Mouse (Mus musculus) urinary bladder, adult 2 months (tissue): ENCODE data around the gene Arfgef2. TPM values are rescaled to one million over a fixed set of nuclear protein-coding genes. Genes with fewer than 3 reads are reported as not detected.

Experiments
- DNase-seq: peaks from one replicate; pipeline ENCODE4 v3.0.0; 2022; ENCODE audit warnings: low spot score
- polyA plus RNA-seq: library from polyadenylated mRNA; depleted of rRNA; stranded (reverse); fragments of >200 nt; gene quantifications from 2 replicates; pipeline ENCODE4 v1.2.3, GENCODE M21; 2012

The Arfgef2 gene
- polyA plus RNA-seq, 1 experiment = 10.4 TPM

DNA sequence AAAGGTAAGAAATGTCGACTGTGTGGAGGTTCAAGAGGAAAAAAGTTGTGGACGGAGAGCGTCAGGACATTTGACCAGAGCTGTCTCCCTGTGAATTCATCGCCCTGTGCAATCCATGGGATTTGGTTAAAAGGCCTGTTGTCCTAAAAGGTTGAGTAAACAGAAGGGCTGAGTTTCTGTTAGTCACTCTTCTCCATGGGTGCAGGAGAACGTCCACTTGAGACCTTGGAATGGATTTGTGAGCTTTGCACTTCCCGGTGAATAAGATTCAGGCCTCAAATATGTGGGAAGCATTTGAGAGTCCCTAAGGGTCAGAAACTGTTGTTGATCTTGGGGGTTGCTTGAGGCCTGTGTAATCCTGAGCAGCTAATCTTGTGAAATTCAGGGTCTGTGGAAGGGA lies 1.4 kb downstream of the Arfgef2 start:
- no peak for DNase-seq

DNA sequence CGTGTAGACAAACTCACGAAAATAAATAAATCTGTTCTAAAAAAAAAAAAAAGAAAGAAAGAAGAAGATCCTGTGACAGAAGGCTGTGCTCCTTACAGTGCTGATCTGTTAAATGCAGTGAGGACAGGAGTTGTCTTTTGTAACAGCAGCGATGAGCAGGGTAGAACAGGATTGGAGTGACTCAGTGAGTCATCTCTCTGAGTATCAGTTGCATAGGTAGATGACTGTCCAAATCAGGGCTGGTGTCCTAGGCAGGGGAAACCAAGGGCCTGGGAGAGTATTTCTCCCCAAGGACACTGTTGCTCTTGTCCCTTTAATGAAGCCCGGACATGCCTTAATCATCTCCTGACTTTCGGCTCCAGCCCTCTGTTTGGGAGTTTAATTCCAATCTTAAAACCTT lies 4.1 kb downstream of the Arfgef2 start:
- DNase-seq = no peak

DNA sequence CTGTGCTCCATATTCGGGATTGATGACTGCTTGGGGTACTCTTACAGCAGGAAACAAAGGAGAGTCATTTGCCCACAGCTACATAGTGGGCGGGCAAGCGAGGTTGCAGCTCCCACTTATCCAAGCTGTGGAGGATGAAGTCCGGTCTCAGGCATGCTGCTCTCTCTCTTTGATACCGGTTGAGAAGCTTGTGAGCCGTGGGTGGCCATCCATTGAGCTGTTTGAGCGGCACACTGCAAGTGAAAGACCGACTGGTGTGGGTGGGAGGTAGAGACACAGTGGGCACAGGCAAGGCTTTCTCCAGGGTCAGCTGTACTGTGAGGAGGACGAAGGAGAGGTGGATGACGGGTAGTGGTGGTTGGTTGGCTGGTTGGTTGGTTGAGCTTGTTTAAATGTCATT lies 5.4 kb downstream of the Arfgef2 start:
- DNase-seq = no peak

DNA sequence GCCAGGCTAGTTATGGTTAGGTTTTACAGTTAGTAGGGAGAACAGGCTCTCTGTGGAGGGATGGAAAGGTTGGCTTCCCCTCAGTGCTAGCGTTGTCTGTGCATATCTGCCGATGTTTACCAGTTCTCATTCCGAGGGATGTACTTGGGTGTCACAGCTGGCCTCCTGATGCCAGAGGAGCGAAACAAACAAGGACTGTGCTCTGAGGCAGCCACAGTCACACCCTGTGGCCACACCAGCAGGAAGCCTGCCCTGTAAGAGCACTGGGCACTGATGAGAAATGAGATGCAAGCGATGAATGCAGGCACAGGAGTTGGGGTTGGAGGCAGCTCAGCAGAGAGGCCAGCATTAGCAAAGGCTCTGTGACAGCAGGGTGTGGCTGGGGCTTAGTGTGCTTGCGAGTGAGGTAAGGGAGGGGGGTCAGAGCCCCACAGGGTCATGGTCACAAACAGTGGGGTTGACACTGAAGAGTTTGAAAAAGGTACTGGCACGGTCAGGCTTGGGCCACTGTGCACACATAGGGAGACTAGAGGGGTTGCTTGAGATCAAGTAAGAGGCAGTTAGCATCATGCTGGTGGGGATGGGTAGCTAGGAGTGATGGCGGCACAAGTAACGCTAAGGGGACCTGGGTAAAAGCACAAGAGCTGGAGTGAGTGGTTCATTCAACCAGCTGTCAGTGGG lies 13.2 kb downstream of the Arfgef2 start:
- DNase-seq = no peak

DNA sequence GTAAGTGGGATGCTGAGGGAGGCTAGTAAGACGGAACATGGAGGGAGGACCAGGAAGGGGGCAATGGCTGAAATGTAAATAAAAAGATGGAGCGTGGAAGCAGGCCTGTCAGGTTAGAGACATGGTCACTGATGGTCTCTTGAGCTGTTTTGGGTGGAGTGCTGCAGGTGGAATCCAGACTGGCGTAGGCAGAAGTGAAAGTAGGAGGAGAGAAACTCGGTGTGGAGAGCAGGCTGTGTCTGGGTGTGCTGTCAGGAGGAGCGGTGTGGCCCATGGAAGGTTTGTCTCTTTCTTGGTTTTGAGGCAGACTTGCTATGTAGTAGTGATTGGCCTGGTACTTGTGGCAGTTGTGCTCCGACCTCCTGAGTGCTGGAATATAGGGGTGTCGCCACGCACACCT lies 14.5 kb downstream of the Arfgef2 start:
- DNase-seq = no peak

DNA sequence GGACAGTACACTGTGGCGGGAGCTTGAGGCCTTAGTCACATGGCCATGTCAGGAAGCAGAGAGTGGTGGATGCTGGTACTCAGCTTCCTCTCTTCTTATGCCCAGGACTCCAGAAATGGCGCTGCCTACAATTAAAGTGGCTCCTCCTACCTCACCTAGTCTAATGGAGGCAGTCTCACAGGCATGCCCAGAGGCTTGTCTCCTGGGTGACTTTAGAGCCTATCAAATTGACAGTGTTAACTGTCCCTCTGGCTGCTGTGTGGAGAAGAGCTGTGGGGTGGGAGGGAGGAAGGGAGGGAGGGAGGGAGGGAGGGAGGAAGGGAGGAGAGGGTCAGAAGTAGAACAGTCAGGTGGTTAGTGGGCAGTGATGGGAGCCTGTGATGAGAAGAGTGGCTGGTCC lies 15.5 kb downstream of the Arfgef2 start:
- no peak for DNase-seq

DNA sequence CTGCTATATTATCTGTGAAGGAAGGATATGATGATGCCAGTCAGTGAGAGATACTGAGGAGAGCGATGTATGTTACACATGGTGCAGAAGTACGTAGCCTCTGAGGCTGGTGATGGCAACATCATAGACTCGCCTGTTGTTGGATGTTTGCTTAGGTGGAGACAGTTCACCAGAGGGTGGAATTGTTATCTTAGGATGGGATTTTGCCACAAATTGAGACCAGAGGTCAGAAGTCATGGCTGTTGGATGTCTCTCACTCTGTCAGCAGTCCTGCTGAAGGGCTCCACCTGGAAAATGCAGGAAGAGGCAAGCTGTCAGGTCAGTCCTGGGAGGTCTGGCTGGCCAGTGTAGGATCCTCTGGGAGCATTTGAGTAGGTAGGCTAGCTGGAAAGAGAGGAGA lies 16.0 kb downstream of the Arfgef2 start:
- DNase-seq = no peak

DNA sequence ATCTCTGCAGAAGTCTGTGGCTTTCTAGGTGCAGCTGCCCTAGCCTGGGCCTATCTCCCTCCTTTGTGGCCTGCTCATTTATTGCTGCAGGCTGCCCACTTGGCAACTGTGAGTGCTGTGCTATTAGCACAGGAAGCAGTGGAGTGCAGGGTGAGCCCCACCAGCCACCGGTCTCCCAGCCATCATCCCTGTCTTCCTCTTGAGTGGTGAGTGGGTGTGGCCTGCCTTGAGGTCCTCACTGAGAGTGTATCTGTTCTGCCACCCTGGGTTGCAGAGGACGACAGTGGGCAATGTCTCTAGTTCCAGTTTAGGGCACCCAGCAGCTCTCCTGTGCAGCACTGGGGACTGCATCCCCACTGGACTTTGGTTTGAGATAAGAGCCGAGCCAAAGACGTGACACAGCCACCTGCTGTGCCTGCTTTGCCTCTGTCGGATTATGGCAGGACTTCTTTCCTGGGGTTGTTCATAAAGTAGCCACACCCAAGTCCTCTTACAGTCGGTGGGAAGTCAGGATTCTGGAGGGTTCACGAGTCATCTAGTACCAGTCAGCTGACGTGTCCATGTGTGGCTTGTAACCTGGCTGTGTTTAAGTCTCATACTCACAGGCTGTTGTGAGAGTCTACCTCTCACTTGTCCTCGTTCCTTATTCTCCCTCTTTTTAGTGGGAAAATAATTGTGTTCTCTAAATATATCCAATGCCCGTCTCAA lies 16.9 kb downstream of the Arfgef2 start:
- DNase-seq = no peak

DNA sequence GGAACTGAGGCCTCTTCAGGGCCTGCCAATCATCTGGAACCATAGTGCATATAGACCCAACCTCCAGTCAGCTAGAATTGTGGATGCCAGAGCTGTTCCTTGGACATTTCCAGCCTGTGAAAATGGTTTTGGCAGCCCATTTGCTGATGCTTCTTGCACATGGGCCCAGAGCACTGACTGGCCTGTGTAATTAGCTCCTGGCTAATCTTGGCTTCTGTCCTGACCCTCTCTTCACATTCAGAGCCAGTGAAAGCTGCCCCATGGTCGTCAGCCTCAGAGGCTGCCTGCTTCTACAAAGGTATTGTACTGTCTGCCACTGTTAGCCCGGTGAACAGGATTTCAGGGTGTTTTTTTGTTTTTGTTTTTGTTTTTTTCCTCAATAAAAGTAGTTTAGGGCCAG lies 17.5 kb downstream of the Arfgef2 start:
- DNase-seq = no peak

DNA sequence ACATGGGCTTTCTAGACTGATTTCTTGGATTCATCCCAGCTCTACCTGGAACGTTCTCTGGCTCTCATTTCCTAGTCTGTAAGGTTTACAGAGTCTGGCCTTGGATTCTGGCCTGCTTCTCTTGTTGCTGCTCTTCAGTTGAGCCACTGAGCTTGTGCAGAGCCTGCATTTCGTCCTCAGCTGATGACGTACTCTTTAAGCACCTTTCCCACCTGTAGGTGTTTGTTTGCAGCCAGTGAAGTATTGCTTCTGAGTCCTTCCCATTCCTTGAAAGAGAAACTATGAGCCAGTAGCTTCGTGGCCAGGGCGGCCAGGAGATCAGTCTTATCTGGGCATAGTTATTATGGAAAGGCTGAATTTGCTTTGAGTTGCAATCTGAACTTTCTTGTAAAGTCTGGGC lies 19.0 kb downstream of the Arfgef2 start:
- no peak for DNase-seq

DNA sequence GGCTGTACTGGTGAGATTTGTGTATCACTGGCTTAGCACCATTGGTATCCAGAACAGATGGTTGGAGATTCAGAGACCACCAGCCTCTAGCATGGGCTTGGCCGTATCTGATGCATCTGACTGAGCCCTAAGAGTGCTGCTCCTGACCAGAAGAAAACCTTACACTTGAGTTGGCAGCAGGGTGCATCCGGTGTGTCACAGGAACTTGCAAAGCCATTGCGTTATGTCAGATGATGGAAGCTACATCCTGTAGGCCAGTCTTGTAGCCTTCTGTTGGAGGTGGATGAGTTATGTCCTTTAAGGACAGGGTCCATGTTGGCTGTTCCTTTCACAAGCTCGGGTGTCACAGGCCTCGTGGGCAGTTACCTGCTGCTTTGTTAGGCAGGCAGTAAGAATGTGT lies 19.6 kb downstream of the Arfgef2 start:
- no peak for DNase-seq

DNA sequence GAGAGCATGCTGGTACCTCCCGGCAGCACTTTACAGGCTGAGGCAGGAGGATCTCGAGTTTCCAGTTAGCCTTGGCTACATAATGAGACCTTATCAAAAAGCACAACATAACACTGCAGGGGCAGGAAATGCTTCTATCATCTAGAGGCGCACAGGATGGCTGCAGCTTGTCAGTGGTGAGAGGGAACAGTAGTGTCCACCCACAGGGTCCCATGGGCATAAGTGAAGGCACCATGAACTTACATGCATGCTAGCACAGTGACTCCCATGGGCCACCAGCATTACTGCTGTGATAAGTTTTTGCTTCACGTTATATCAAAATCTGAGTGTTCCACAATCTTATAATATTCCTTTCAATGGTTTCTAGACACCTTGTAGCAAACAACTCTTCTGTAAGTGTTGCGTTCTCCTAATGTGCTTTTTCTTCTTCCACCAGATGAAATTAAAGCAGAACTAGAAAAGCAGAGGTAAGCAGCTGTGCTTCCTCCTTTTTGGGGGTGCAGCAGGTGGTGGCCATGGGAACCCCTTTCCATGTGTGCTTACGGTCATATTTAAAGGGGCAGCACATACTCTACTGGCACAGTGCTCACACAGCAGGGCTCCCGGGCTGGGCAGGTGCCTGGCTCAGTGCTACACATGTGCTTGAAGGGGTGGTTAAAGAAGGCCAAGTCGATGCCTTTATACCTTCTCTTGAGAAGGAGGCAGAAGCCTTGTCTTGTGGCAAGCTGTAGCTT lies 21.3 kb downstream of the Arfgef2 start:
- DNase-seq = no peak

DNA sequence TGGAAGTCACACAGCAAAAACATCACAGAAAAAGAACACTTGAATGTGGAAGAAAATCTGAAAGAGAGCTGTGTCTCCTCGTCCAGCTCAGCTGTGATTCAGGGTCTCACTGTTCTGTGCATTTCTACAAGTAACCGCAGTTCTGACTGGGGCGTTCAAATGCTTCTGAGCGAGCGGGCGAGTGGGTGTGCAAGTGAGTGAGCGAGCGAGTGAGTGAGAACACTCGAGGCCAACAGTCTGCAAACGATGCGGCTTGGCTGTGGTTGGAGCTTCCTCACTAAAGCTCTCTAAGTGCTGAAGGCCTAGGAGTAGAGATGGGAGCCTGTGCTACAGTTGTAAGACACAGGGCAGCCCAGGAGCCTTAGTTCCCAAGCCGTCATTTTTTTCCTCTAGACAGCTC lies 22.9 kb downstream of the Arfgef2 start:
- DNase-seq = no peak

DNA sequence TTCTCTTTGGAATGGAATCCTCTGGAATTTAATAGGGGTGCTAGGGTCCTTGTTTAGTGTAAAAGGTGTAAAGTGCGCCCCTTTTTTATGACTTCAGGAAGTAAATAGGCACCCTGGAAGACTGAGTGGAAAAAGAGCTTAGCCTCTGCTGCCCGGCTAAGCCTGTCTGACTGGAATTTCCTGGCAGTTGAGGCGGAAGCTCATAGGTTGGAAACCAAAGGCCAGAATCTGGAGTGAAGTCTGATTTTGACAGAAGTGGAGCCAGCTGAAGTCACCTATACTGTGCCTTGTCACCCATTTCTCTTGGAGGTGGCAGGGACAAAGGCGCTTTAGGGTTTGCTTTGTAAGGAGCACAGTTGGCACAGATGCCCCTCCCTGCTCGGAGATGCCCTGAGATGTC lies 25.0 kb downstream of the Arfgef2 start:
- no peak for DNase-seq

DNA sequence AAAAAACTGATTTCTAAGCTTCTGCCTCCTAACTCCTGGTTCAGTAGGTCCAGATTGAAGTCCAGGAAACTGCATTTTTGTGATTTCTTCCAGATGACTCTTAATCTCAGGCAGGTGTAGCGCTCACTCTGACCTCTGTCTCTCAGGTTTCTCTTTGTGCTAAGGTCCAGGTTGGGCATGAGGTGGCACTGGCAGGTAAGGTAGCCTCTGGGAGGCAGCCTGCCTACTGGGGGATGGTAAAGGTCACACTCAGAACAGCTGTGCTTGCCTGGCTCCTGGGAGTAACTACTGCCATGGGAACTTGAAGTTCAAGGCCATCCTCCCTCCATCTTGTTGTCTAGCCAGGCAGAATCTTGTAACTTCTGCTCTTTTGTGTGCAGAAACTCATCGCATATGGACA lies 28.7 kb downstream of the Arfgef2 start:
- no peak for DNase-seq

DNA sequence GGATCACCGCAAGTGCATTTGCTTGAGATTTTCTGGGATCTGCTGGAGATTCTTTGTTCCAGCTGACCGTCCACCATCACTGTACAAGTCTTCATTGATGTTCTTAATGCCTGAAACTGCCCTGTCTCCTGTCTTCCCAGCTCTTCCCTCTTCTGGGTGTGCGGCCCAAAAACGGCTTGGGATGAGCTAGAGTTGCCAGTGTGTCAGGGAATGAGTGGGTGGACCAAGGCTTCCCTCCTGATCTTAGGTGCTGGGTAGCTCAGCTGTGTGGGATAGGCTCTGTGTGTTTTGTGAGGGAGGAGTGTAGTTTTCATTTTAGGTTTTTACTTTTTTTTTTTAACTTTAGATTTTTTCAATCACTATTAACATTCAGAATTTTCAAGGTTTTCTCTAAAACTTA lies 29.4 kb downstream of the Arfgef2 start:
- DNase-seq = no peak

DNA sequence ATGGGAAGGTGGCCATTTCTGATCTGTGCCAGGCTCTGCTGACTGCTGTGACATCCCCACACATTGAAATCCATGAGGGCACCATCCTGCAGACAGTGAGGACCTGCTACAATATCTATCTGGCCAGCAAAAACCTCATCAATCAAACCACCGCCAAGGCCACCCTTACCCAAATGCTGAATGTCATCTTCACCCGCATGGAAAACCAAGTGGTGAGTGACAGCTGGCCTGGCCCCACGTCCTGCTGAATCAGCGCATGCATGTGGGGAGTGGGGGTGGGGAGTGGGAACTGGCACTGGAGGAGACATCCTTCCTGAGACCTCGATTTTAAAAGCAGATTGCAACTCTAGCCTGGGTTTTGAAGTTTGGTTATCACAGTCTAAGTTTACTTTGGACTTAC lies 30.2 kb downstream of the Arfgef2 start:
- DNase-seq = no peak

DNA sequence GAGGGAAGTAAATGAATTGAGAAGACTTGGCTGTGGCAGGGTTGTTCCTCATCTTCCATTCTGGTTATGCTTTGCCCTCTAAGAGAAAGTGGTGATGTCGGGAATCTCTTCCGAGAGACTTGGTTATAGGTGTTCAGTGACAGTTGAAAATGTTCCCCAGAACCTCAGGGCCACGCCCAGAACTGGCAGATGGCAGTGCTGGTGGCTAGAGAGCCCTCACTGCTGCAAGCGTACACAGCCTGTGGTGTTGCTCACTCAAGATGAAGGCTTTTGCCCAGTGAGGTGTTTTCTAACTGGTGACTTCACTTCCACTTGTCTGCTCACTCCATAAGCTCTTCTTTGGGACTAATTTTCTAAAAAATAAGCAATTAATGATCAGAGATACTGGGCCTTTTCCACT lies 36.4 kb downstream of the Arfgef2 start:
- DNase-seq = no peak

DNA sequence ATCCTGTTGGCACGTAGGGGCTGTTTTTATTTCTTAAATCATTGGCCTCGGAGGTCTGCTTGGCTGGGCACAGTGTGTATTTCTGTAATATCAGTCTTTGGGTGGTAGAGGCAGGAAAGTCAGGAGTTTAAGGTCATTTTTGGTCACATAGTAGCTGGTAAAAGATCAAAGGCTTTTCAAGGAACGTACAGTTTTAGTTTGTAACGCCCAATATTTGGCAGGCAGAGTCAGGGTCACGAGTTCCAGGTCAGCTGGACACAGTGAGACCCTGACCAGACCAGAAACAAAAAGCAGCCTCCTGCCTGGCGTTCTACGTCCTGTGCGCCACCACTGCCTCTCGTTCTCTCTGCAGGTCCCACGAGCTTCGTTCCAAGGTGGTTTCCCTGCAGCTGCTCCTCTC lies 45.3 kb downstream of the Arfgef2 start:
- no peak for DNase-seq

DNA sequence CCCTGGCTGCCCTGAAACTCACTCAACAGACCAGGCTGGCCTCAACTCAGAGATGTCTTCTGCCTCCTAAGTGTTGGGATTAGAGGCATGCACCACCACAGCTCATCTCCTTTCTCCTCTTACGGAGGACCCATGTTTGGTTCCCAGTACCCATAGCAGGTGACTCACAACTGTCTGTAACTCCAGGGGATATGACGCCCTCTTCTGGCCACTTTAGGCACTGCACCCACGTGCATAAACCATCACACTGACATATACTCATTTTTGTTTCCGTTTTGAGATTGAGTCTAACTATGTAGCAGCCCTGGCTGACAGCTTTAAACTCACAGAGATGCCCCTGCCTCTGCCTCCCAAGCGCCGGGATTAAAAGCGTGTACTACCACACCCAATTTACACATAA lies 46.9 kb downstream of the Arfgef2 start:
- DNase-seq = no peak

DNA sequence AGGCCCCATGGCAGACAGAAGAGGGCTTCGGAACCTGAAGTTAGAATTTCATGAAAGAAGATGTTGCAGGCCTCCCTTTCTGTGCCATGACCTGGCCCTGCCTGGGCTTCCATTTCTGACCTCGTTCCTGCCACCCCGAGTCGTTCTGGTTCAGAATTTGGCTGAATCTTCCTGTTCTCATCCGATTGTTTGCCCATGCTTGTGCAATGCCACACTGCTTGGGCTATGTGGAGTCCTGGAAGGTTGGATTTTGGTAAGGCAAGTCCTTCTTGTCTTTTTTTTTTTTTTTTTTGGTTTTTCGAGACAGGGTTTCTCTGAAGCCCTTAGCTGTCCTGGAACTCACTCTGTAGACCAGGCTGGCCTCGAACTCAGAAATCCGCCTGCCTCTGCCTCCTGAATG lies 50.4 kb downstream of the Arfgef2 start:
- no peak for DNase-seq

DNA sequence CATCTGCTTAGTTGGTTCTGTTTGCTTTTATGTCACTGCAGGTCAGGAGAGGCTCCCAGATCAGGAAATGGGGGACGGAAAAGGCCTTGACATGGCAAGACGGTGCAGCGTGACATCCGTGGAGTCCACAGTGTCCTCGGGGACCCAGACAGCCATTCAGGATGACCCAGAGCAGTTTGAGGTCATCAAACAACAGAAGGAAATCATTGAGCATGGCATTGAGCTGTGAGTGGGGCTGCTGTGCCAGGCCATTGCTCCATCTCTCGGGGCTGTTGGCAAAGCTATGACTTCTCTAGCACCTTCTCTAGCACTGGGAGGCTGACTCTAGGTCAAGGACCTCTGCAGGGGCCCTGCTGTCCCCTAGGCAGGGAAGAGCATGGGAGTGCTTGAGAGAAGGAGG lies 51.0 kb downstream of the Arfgef2 start:
- no peak for DNase-seq

DNA sequence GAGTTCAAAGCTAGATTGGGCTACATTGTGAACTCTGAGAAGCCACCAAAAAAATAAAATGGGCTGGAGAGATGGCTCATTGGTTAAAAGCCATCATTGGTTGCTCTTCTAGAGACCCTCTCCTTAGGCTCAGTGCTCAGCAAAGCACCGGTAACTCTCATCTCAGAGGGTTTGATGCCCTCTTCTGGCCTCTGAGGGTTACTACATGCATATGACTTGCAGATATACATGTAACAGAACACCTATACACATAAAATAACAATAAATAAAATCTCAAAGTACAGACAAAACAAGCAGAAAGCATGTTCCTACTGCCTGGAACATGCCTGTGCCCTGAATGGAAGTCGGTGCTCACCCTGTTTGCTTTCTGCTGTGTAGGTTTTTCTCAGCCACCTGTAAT lies 51.7 kb downstream of the Arfgef2 start:
- no peak for DNase-seq
